Mouse (Mus musculus): ENCODE measurements at regions not wholly inside any gene's neighbourhood (a gene's known extent, or its start where the extent isn't known, plus 50 kb on each side); places are given as distances from the start of the nearest gene placed in this dataset.
A peak's percentile ranks its signal among the peaks of the same experiment; 100 is the strongest.

DNA sequence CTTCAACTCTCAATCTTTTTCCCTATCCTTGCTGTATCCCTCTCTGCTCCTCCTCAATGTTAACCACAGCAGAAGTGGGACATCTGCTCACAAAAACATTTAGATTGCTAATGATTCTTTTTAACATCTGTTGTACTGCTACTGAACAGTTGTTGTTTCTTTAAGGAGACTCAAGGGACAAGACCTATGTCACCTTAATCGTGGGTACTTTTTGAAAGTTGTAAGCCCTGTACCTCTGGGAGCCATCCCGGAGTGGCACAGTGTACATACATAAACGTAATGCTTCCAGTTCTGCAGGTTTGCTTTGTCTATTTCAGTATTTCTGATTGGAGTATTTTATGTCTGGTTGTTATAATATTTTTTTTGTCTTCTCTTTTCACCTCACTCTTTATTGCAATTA lies 740.5 kb upstream of the Foxg1 start:
- DNase-seq (ENCODE audit: low spot score), result no peak
- Histone ChIP-seq H3K4me1 (ENCODE audit: control insufficient read depth, insufficient read depth, low read length) (no peaks in the 10 kb centered on the region), H3K9ac (ENCODE audit: low read length) (no peak overlapping the region), H3K9me3 (ENCODE audit: control insufficient read depth, low read length) (no peaks in the 10 kb centered on the region), H3K27ac (ENCODE audit: low read depth, low read length) (no peak overlapping the region), H3K4me2 (ENCODE audit: low read depth) (no peak overlapping the region), H3K4me3 (ENCODE audit: low read depth, low read length) (no peak overlapping the region), H3K27me3 (ENCODE audit: control insufficient read depth, insufficient read depth, low read length) (no peaks in the 10 kb centered on the region), H3K36me3 (ENCODE audit: control insufficient read depth, insufficient read depth, low read length) (no peaks in the 10 kb centered on the region)
- no peak for ATAC-seq (ENCODE audit: insufficient read depth, low FRiP score, low TSS enrichment)
- WGBS, result 56% methylated on average over 3 of the region's 3 CpGs

DNA sequence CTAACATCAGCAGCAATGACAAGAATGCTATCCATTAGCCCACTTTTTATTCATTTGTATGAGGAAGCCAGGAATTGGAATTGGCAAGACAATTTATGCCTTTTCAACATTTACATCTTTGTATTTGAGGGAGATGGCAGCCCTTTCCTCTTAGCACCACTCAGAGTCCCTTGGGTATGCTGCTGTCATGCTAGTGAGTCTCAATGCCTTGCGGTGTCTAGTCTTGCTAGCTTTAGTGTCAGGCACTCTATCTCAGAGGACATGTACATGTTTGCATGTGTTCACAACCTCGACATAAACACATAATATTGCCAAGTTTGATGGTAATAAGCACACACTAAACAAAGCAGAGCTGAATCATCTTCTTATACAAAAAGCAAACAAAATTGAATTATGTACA lies 737.3 kb upstream of the Foxg1 start:
- H3K4me1 ChIP-seq (ENCODE audit: control insufficient read depth, insufficient read depth, low read length), result no peaks in the 10 kb centered on the region
- ATAC-seq (ENCODE audit: insufficient read depth, low FRiP score, low TSS enrichment) (no peak), DNase-seq (ENCODE audit: low spot score) (no peak)
- no peaks in the 10 kb centered on the region for H3K36me3 ChIP-seq (ENCODE audit: control insufficient read depth, insufficient read depth, low read length)
- H3K4me3 ChIP-seq (ENCODE audit: low read depth, low read length), result no peak overlapping the region
- no peak overlapping the region for H3K27ac ChIP-seq (ENCODE audit: low read depth, low read length)
- no peaks in the 10 kb centered on the region for H3K9me3 ChIP-seq (ENCODE audit: control insufficient read depth, low read length)
- no peaks in the 10 kb centered on the region for H3K27me3 ChIP-seq (ENCODE audit: control insufficient read depth, insufficient read depth, low read length)
- no peak overlapping the region for H3K9ac ChIP-seq (ENCODE audit: low read length)
- WGBS, result 50% methylated on average over 2 of the region's 2 CpGs
- H3K4me2 ChIP-seq (ENCODE audit: low read depth), result no peak overlapping the region

DNA sequence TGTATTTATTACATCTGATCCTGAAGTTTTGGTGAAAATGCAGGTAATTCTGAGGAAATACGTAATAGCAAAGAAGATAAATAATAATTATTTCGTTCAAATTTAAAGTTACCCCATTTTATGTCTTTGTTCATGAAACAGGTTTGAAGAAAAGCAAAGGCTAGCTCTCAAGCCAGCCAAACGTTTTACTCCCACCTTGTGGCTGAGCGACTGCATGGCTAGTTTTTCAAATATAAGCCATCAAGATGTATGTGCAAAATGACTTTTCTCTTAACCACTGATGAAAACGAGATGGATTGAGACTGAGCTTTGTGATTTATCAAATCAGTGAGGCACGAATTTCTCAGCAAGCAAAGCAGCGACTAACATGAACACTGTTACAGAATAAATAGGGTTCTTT lies 736.5 kb upstream of the Foxg1 start:
- Histone ChIP-seq H3K27ac (ENCODE audit: low read depth, low read length) (no peak overlapping the region), H3K4me3 (ENCODE audit: low read depth, low read length) (no peak overlapping the region), H3K36me3 (ENCODE audit: control insufficient read depth, insufficient read depth, low read length) (no peaks in the 10 kb centered on the region), H3K9me3 (ENCODE audit: control insufficient read depth, low read length) (no peaks in the 10 kb centered on the region), H3K27me3 (ENCODE audit: control insufficient read depth, insufficient read depth, low read length) (no peaks in the 10 kb centered on the region), H3K4me1 (ENCODE audit: control insufficient read depth, insufficient read depth, low read length) (no peaks in the 10 kb centered on the region), H3K9ac (ENCODE audit: low read length) (no peak overlapping the region), H3K4me2 (ENCODE audit: low read depth) (no peak overlapping the region)
- ATAC-seq (ENCODE audit: insufficient read depth, low FRiP score, low TSS enrichment), result no peak
- WGBS, result 58% methylated on average over 7 of the region's 7 CpGs
- peak; percentile 12 for DNase-seq (ENCODE audit: low spot score)

DNA sequence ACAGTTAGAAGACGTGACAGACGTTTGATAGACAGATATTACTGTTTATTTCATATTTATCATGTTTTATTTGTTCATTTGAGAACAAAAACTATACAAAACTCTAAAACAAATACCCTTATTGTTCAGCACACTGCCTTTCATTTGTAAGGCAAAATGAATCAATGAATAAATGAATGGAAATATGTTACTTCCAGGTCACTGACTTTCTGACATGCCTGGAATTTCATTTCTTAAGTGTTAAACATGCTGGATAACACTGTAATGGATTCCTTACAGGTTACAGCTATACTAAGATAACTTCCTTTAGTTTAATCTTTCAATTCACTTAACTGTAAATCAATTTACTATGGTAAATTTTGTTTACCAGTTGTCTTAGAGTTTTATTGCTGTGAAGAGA lies 707.3 kb upstream of the Foxg1 start:
- no peak overlapping the region for H3K27ac ChIP-seq (ENCODE audit: low read depth, low read length)
- no peaks in the 10 kb centered on the region for H3K9me3 ChIP-seq (ENCODE audit: control insufficient read depth, low read length)
- DNase-seq (ENCODE audit: low spot score), result no peak
- H3K4me2 ChIP-seq (ENCODE audit: low read depth), result no peak overlapping the region
- no peak for ATAC-seq (ENCODE audit: insufficient read depth, low FRiP score, low TSS enrichment)
- no peaks in the 10 kb centered on the region for H3K4me1 ChIP-seq (ENCODE audit: control insufficient read depth, insufficient read depth, low read length)
- H3K4me3 ChIP-seq (ENCODE audit: low read depth, low read length), result no peak overlapping the region
- no peaks in the 10 kb centered on the region for H3K36me3 ChIP-seq (ENCODE audit: control insufficient read depth, insufficient read depth, low read length)
- H3K27me3 ChIP-seq (ENCODE audit: control insufficient read depth, insufficient read depth, low read length), result no peaks in the 10 kb centered on the region
- WGBS, result 83% methylated on average over 2 of the region's 2 CpGs
- H3K9ac ChIP-seq (ENCODE audit: low read length), result no peak overlapping the region

DNA sequence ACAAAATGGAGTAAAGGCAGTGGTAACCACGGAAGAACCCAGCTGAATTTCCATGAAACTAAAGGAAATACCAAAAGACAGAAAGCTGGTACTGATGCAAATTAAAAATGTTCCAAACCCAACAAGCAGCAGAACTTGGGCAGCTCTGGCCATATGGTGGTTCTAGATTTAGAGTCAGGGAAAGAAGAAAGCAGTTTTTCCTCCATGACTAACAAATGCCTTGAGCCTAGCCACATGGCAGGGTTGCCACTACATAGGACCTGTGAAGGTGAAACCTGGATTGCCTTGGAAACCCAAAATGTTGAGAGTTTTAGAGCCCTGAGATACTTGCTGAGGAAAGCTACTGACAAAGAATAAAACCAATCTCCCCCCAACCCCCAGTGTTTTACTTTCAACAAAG lies 701.5 kb upstream of the Foxg1 start:
- no peak overlapping the region for H3K4me2 ChIP-seq (ENCODE audit: low read depth)
- no peak for ATAC-seq (ENCODE audit: insufficient read depth, low FRiP score, low TSS enrichment)

DNA sequence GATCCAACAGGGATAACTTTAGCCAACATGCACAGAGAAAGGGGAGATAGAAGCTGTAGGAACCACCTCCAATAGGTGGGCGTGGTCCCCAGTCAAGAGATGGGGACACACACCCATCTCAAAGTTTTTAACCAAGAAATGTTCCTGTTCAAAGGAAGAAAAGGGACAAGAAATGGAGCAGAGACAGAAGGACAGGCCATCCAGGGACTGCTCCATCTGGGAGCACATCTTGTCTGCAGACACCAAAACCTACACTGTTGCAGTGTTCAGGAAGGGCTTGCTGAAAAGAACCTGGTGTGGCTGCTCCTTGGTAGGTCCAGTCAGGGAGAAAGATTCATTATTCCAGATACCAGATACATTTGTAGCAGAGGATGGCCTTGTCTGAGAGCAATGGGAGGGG lies 676.5 kb upstream of the Foxg1 start:
- H3K4me2 ChIP-seq (ENCODE audit: low read depth), result no peak overlapping the region
- no peaks in the 10 kb centered on the region for H3K27me3 ChIP-seq (ENCODE audit: control insufficient read depth, insufficient read depth, low read length)
- no peak overlapping the region for H3K9ac ChIP-seq (ENCODE audit: low read length)
- no peaks in the 10 kb centered on the region for H3K9me3 ChIP-seq (ENCODE audit: control insufficient read depth, low read length)
- no peaks in the 10 kb centered on the region for H3K4me1 ChIP-seq (ENCODE audit: control insufficient read depth, insufficient read depth, low read length)
- DNase-seq (ENCODE audit: low spot score) (no peak), ATAC-seq (ENCODE audit: insufficient read depth, low FRiP score, low TSS enrichment) (no peak)
- H3K4me3 ChIP-seq (ENCODE audit: low read depth, low read length), result no peak overlapping the region
- WGBS, result 79% methylated on average over 1 of the region's 1 CpGs
- H3K27ac ChIP-seq (ENCODE audit: low read depth, low read length), result no peak overlapping the region
- no peaks in the 10 kb centered on the region for H3K36me3 ChIP-seq (ENCODE audit: control insufficient read depth, insufficient read depth, low read length)

More for the DNA sequence above, 701.5 kb upstream of the Foxg1 start:
- Histone ChIP-seq H3K36me3 (ENCODE audit: control insufficient read depth, insufficient read depth, low read length) (no peaks in the 10 kb centered on the region), H3K27me3 (ENCODE audit: control insufficient read depth, insufficient read depth, low read length) (no peaks in the 10 kb centered on the region), H3K27ac (ENCODE audit: low read depth, low read length) (no peak overlapping the region), H3K9me3 (ENCODE audit: control insufficient read depth, low read length) (no peaks in the 10 kb centered on the region), H3K9ac (ENCODE audit: low read length) (no peak overlapping the region), H3K4me3 (ENCODE audit: low read depth, low read length) (no peak overlapping the region), H3K4me1 (ENCODE audit: control insufficient read depth, insufficient read depth, low read length) (no peaks in the 10 kb centered on the region)
- no peak for DNase-seq (ENCODE audit: low spot score)
- WGBS, result 75% methylated on average over 1 of the region's 1 CpGs

DNA sequence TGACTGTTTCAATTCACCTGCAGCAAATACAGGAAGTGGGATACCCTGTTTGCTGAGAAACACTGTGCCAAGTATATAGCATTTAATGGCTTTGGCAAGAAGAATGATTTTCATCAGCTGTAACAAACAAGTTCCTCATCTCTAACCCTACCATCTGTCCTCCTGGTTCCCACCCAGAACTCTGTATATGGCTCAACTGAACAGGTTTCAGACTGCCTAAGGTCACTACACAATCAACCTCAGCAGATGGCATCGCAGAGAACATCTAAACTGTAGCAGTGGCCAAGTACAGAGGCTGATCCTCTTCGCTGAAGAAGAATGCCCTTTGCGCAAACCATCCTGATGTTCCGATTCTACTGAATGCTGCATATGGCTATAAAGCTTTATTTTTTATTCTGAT lies 668.8 kb upstream of the Foxg1 start:
- 91% methylated on average over 4 of the region's 4 CpGs for WGBS
- no peak overlapping the region for H3K4me3 ChIP-seq (ENCODE audit: low read depth, low read length)
- ATAC-seq (ENCODE audit: insufficient read depth, low FRiP score, low TSS enrichment) (no peak), DNase-seq (ENCODE audit: low spot score) (no peak)
- H3K9me3 ChIP-seq (ENCODE audit: control insufficient read depth, low read length), result no peaks in the 10 kb centered on the region
- H3K9ac ChIP-seq (ENCODE audit: low read length), result no peak overlapping the region
- H3K4me1 ChIP-seq (ENCODE audit: control insufficient read depth, insufficient read depth, low read length), result no peaks in the 10 kb centered on the region
- no peak overlapping the region for H3K27ac ChIP-seq (ENCODE audit: low read depth, low read length)
- no peak overlapping the region for H3K4me2 ChIP-seq (ENCODE audit: low read depth)
- no peaks in the 10 kb centered on the region for H3K27me3 ChIP-seq (ENCODE audit: control insufficient read depth, insufficient read depth, low read length)
- no peaks in the 10 kb centered on the region for H3K36me3 ChIP-seq (ENCODE audit: control insufficient read depth, insufficient read depth, low read length)

DNA sequence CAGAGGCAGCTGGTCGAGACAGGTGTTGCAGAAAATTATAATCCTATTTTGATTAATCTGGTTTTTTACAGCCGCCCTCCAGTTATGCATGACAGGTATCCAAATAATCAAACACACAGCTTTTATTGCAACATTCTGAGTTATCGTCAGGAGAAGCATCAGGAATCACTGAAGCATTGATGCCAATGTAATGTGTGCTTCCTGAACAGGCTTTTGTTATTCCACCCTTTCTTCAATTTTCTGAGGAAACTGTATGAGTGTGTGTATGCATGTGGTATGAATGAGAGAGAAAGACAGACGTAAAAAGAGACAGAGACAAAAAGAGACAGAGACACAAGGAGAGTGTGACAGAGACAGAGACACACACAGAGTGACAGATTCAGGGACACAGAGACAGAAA lies 652.6 kb upstream of the Foxg1 start:
- Histone ChIP-seq H3K9ac (ENCODE audit: low read length) (no peak overlapping the region), H3K9me3 (ENCODE audit: control insufficient read depth, low read length) (no peaks in the 10 kb centered on the region), H3K27me3 (ENCODE audit: control insufficient read depth, insufficient read depth, low read length) (no peaks in the 10 kb centered on the region), H3K4me2 (ENCODE audit: low read depth) (no peak overlapping the region), H3K27ac (ENCODE audit: low read depth, low read length) (no peak overlapping the region), H3K4me3 (ENCODE audit: low read depth, low read length) (no peak overlapping the region), H3K36me3 (ENCODE audit: control insufficient read depth, insufficient read depth, low read length) (no peaks in the 10 kb centered on the region), H3K4me1 (ENCODE audit: control insufficient read depth, insufficient read depth, low read length) (no peaks in the 10 kb centered on the region)
- ATAC-seq (ENCODE audit: insufficient read depth, low FRiP score, low TSS enrichment) (no peak), DNase-seq (ENCODE audit: low spot score) (no peak)
- 81% methylated on average over 4 of the region's 4 CpGs for WGBS

DNA sequence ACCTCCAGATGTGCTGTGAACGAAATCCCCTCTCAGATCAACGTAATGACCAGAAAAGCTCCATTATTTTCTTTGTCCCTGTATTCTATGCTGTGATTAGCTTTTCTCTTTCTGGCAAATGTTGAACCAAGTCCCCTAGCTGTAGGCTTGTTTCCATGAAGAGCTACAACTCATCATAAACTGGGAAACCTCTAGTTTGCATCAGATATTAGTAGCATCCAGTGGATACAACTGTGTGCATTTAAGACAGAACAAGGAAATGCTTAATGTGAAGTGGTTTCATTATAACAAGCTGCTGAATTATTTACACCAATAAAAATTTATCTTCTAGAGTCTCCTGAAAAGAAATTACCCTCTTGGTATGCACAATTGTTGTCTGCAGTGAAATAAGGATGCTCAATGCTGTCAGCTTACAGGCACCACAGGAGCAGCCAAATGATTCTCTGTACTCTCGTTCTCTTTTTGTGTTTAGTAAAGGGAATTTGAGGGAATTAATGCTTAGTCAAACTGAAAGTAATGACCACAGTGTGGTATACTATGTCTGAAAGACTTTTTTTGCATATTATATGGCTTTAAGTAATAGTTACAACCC lies 623.6 kb upstream of the Foxg1 start:
- no peaks in the 10 kb centered on the region for H3K9me3 ChIP-seq (ENCODE audit: control insufficient read depth, low read length)
- ATAC-seq (ENCODE audit: insufficient read depth, low FRiP score, low TSS enrichment) (no peak), DNase-seq (ENCODE audit: low spot score) (no peak)
- 85% methylated on average over 3 of the region's 3 CpGs for WGBS
- H3K9ac ChIP-seq (ENCODE audit: low read length), result no peak overlapping the region
- no peaks in the 10 kb centered on the region for H3K27me3 ChIP-seq (ENCODE audit: control insufficient read depth, insufficient read depth, low read length)
- no peak overlapping the region for H3K27ac ChIP-seq (ENCODE audit: low read depth, low read length)
- H3K36me3 ChIP-seq (ENCODE audit: control insufficient read depth, insufficient read depth, low read length), result no peaks in the 10 kb centered on the region
- H3K4me2 ChIP-seq (ENCODE audit: low read depth), result no peak overlapping the region
- H3K4me1 ChIP-seq (ENCODE audit: control insufficient read depth, insufficient read depth, low read length), result no peaks in the 10 kb centered on the region
- no peak overlapping the region for H3K4me3 ChIP-seq (ENCODE audit: low read depth, low read length)

Measured in neural tube, embryonic 11.5 days (tissue).